Mouse (Mus musculus) limb, embryonic 13.5 days (tissue): ENCODE results near the gene Ctdspl. TPM values are rescaled to one million over a fixed set of nuclear protein-coding genes. Genes with fewer than 3 reads are reported as not detected.

ENCODE experiments used
- microRNA-seq: library from miRNA; unstranded; fragments of <30 nt; microRNA quantifications from one replicate; pipeline ENCODE4, GENCODE M21; 2016
- polyA plus RNA-seq: library from polyadenylated mRNA; unstranded; fragments of >200 nt; fragmentation: Nextera tagmentation; extraction: Ambion mirVana; gene quantifications from 2 replicates; pipeline ENCODE4 v1.2.1, GENCODE M21; 2015

Gene Ctdspl
- polyA plus RNA-seq, 1 experiment from 2014 or later: 24.8 TPM

Small RNA genes within 50 kb of the gene (microRNA-seq; reads per million reads assigned to microRNA genes)
- gene Mir26a-1: 10.8 reads per million, percentile 28 among the genes with 10 or more reads in this experiment

Other genes starting within 250 kb of the Ctdspl start
- gene Vill, start 126.3 kb downstream of the Ctdspl start, polyA plus RNA-seq: 31.6 and 35.2 TPM in 2 replicates
- 33.6 and 35.5 TPM in 2 replicates for gene Plcd1, start 167.0 kb downstream of the Ctdspl start, polyA plus RNA-seq
- 0.98 and 1.6 TPM in 2 replicates for gene Dlec1, start 176.0 kb downstream of the Ctdspl start, polyA plus RNA-seq
- 1.4 and 1.8 TPM in 2 replicates for gene Acaa1b, start 230.6 kb downstream of the Ctdspl start, polyA plus RNA-seq
- not detected in 2 replicates for gene Gm47289, start 232.7 kb downstream of the Ctdspl start, polyA plus RNA-seq